Mouse (Mus musculus): Measurements from ENCODE around the gene Chrna1.

The Chrna1 gene

DNA sequence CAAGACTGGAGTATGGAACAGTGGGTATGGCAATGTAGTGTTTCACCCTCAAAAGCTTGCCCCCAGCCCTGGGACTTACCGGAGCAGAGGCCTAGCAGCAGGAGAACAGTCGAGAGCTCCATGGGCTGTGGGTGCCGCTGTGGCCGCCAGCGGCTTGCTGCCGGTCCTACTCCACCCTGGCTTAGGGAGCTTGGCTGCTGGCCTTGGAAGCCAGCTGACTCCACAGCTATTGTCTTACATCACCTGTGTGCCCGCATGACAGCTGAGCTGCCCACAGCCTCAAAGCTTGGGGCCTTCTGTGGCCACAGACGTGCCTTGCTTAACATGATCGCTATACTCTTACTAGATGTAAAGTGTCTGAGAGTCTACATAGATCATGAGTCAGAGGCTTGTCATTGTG, at the start of gene Chrna1:
TSS of gene Chrna1 (minus strand) at position 173 of the 400 bp plus-strand sequence.
- no peak for DNase-seq (ENCODE audit: low read depth, low spot score)

DNA sequence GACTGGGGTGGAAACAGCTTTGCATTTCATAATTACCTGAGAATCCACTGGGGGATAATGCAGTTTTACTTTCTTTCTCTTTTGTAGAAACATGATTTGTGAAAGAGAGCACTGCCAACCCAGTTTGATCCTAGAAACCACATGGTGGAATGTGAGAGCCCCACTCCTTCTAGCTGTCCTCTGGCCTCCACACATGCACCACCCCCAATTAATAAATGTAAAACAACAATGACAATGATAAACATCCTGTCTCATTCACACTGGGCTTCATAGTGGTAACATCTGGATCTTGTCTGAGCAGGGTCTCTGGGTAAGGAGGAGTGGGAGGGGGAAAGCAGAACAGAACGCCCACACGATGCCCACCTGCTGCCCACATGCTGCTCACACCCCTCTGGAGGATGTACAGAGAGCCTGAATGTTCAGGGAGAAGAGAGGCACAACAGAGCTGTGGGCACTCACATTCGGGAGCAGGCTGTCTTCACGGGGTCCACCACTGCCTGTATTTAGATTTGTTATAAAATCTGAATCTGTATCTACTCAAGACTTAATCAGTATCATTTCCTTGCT, 38.4 kb upstream of the Chrna1 start:
- peak; percentile 18 for DNase-seq (ENCODE audit: low read depth, low spot score)

DNA sequence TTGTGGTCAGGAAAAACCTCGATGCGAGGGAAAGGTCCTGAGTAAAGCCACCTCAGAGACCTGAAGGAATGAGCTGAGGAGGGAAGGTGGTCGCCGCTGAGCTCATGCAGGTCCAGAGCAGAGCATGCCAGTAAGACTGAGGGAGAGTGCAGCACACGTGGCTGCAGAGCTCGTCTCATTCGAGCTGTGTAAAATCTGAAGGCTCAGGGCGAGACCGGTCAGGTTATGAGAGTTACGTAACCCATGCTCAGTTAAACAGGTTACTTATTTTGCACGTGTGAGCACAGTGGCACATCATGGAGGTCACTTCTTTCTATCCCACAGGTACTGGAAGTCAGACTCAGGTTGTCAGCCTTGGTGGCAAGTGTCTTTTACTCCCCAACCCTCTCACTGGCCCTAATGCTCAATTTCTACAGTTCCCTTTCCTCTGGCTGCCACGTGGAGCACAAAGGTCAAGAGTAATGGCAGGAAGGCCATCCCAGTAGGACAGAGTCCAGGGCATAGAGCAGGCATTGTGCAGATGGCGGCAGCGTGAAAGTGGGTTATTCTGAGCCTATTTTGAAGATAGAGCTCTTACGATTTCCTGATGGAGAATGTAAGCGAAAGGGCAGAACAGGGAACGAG, 36.4 kb upstream of the Chrna1 start:
- DNase-seq (ENCODE audit: low read depth, low spot score) = no peak

DNA sequence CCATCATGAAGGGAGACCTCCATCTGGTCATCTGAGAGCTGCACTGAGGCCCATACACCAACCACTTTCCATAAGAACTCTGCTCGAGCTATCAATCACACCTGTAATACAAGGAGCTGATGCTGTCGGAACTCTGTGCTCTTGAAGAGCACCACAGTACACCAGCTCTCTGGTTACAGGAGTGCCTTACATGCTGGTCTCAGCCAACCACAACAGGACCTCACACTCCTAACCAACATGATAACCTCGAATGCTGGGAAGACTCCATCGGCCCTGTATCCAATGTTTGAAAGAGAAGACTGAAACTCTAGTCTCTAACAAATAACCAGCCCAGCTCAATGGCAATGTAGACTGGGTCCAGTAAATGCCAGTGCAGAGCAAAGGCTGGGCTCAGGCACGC, 35.3 kb upstream of the Chrna1 start:
- no peak for DNase-seq (ENCODE audit: low read depth, low spot score)

DNA sequence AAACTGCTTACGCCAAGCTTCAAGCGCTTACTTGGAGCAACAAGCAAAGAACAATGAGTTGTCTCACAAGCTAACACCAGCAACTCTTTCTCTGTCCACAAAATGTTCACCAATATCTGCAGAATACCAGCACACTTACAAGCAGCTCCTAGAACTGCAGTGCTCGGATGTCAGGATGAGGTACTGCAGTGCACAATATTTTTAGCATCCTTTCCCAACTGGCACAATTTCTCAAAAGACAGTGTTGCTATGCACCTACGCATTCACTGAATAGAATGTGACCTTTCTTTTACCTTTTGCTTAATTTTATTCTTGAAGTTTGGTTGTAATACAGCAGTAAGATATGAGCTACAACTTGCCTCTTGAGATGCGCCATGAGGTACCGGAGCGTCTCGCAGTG, 34.2 kb upstream of the Chrna1 start:
- DNase-seq (ENCODE audit: low read depth, low spot score) = no peak

DNA sequence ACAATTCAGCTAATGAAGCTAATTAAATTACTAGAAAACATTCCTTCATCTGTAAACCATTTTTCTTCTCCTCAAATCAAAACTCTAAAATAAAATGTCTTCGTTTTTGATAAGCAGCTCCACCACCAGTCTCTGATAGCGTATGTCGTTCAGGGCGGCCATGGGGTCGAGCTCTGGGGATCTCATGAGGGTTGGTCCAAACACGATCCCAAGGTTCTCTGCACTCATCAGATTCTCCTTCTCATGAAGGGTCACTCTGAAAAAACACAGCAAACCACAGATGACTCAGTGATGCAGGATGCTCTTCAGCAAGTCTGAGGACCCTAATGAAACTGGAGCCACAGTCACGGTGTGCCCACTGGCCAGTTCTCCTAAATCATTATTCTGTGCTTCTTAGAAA, 32.8 kb upstream of the Chrna1 start:
- no peak for DNase-seq (ENCODE audit: low read depth, low spot score)

DNA sequence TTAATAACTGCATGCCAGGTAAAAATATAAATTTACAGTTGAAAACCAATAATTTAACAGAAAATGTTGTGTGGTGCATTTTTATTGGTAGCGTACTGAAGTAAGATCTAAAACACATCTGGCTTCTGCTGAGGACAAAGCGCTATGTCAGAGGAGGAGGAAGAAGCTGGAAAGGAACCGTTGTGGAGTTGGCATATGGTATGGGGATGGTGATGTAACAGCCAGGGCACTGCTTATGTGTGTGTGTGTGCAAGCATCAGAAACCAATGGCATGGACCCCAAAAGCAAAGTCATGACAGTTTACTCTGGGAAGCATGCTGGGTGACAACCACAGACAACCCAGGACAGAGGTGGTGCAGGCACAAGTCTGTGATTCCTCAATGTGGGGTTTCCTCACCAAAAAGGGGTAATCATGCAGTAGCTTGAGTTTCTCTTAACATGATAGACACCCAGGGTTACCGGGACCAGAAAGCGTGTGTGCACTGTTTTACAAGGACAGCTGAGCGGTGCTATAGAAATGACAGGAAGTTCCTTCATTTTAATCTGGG, 32.3 kb upstream of the Chrna1 start:
- no peak for DNase-seq (ENCODE audit: low read depth, low spot score)

DNA sequence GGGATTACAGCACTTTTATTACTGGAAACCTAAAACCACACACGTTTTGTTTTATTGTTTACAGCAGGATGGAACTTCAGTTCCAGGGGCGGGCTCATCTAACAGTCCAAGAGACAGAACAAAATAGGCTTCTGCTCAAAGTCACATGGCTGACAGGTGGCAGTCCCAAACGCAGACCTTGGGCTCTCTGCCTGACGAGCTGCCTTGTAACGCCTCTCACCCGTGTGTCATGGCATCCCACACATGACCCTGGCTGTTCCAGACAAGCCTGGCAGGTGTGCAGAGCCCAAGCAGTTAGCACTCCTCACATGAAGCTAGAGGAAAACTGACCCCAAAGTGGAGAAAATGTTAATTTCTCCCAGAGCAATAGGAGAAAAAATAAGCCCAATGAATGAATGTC, 31.7 kb upstream of the Chrna1 start:
- no peak for DNase-seq (ENCODE audit: low read depth, low spot score)

DNA sequence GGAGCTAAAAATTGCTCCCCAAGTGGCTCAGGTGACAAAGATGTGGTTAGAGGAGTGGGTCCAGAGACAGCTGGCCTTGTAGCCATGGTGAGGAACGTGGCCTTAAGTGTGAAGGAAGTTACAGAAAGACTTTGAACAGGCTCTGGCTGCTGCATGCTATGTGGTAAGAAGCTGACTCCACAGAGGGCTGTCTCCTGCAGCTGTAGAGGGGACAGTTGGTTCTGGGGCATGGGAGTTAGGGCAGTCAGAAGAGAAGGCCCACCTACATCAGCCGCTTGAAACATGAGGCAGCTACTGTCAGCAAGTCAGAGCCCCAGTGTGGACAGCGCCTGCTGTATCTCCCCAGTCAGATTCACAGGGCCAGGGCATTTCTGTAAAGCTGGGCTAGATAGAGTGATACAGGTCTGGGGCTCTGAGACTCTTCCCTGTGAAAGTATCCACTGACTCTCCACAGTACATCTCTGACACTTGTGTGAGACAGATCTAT, 29.6 kb upstream of the Chrna1 start:
- DNase-seq (ENCODE audit: low read depth, low spot score) = no peak

DNA sequence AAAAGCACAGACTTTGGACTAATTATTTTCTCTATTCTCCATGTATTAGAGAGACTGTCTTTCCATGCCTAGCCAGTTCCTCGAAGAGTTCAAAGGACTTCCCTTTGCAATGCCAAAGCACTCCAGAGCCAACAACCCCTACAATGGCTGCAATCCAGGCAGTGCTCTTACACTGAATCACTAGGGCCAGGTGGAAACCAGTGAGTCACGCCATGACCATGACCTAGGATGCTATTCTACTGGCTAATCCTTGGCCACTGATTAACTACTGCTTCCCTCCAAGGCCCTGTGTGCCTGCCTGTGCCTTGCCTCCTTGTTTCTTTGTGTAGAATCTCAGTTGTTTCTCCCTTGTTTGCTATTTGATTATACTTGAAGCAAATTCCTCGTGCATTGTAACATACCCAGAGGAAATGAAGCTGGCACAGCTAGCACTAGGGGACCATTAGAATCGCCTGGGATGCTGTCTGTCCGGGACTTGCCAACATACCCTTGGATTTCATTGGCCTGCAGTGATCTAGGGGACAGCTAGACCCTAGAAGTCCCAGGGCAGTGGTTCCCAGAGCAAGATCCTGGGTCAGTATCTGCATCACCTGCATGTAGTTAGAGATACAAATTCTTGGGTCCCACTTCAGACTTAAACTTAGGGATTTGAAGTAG, 29.1 kb upstream of the Chrna1 start:
- DNase-seq (ENCODE audit: low read depth, low spot score) = no peak

DNA sequence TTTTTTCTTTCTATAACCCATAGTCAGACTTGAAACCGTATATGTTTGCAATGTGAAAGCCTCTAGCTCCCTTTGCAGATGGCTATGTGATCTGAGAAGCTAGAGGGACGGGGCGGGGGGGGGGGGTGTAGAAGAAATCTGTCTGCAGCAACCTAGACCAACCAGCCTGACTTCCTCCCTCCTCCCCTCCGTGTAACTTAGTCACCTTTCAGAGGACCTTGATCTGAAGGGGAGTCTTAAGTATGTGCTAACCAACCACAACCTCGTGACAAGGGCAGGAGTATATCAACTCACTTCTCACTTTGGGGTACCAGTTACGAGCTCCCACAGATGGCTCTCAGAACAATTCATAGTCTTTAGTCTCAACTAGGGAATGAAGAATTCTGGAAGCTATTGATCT, 28.3 kb upstream of the Chrna1 start:
- no peak for DNase-seq (ENCODE audit: low read depth, low spot score)

DNA sequence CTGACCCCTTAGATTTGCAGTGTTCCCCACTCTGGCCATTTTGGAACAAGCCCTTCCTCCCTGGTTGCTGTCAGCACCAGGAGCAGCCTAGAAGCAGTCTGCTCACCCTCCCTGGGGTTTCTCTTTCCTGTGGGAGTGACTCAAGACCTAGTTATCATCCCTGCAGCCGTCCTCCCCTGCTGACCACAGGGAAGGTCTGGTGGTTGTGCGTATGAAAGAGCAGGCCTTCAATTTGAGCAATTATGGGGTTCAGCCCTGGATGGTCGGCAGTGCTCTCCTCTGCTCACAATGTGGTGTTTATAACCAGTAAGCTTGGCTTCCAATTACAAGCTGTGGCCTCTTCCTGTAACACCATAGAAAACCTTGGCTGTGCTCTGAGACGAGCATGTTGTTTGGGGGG, 27.5 kb upstream of the Chrna1 start:
- no peak for DNase-seq (ENCODE audit: low read depth, low spot score)

DNA sequence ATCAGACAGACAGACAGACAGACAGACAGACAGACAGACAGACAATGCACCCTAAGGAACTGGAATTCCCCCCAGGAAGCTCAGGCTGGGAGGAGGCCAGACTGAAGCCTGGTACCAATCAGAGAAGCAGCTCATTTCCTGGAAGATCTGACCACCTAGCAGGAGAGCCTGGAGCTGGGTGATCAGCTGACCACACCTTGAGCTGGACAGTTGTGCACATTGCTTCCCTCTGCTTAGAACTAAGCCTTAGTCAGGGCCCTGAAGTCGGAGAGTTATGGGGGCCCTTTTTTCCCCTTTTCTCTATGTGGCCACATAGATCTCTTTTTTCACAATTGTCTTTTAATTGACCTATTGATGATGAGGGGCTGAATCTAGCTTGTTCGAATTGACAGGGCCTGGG, 27.0 kb upstream of the Chrna1 start:
- DNase-seq (ENCODE audit: low read depth, low spot score) = no peak

DNA sequence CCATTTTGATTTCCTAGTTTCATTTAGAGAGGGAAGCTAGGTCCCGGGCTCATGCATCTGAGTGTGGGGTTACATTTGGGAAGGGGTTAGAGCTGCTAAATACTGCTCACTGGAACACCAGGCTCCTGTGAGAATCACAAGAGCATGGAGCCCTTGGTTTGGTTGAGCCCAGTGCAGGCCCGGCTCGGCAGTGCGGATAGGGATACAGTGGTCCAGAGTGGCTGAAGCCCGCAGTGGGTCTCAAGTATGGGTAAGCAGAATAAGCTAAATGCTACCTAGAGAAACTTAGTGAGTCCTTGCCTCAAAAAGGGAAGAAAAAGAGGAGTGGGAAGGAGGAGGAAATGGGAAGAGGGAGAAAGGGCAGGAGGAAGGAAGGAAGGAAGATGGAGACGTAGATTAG, 26.5 kb upstream of the Chrna1 start:
- DNase-seq (ENCODE audit: low read depth, low spot score) = no peak

DNA sequence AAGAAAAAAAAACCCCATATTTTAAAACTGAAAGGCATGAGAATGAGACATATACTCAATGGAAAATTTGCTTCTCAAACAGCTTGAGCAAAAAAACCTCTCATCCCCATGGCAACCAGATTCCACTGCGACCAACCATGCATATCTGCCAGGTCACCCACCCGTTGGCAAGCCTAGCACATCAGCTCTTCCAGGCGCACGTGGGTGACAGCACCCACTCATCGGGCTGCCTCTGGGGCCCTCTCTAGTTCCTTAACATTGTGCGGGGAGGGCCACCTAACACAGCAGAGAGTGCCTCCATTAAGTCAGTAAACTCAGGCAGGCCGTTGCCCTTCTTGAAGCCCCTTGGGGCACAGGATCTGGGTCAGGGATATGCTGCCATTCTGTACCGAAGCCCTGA, 24.9 kb upstream of the Chrna1 start:
- no peak for DNase-seq (ENCODE audit: low read depth, low spot score)

DNA sequence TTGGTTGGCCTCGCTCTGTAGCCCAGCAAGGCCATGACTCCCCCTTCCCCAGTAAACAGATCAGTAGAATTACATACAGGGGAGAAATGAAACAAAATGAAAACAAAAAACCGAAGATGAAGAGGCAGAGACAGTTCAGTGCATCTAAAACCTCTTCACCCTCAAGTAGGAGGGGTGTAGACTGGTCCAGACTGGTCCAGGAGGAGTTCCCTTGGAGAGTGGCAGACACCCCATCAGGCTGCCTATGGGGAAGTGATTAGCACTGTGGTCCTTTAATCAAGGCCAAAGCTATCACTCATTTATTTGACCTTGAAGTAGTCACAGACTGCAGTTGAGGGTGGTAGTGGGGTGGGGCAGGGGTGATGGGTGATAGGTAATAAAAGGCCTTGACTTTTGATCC, 24.4 kb upstream of the Chrna1 start:
- DNase-seq (ENCODE audit: low read depth, low spot score) = no peak

DNA sequence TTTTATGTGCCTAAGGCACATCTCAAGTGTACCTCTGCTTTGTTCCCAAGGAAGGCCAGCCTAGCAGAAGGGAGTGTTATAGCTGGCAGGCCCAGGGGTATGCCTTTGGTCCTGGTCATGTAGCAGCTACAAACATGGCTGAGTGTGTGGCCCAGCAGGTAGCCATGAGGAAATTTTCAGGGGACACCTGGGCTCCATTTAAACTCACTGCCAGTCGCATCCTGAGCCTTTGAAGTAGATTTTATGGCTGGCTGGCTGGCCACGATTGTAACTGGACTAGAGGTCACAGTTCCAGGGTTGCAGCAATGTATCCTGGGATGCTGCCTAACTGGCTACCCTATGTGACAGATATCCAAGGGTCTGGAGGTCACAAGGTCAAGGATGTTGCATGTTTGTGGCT, 20.5 kb upstream of the Chrna1 start:
- DNase-seq (ENCODE audit: low read depth, low spot score) = no peak

DNA sequence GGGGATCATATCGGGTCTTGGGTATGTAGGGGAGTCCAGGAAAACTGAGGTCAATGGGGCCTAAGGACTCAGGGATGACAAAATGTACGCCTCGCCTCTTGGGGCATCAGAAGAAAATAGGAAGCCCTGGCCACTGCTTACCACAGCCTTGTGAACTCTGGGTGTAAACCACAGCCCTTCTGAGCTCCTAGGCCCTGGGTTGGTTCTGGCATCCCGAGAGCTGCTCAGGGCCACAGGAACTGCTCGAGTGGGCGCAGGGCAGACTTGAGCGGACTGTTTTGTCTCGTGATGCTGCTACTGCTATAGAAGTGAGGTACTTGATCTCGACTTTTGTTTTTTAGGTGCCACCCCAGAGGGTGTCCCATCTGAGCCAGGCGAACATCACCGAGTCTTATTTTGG, 17.6 kb upstream of the Chrna1 start:
- DNase-seq (ENCODE audit: low read depth, low spot score) = no peak

DNA sequence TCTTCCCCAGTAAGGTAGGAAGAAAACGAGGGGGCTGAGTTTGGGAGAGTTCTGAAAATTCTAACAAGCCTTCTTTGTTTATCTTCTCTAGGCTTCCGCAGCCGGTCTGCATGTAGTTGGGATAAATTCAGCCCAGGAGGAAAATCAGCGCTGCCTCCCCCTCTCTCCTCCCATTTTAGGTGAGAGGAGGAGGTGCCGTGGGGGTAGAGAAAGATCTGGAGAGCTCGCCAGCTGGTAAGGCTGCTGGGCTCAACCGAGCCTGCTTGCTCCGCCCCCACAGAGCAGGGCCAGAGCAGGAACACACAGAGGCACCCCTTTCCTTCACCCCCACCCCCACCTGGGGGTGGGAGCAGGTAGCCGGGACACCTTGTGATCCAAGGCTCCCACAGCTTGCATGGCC, 16.6 kb upstream of the Chrna1 start:
- DNase-seq (ENCODE audit: low read depth, low spot score) = no peak

DNA sequence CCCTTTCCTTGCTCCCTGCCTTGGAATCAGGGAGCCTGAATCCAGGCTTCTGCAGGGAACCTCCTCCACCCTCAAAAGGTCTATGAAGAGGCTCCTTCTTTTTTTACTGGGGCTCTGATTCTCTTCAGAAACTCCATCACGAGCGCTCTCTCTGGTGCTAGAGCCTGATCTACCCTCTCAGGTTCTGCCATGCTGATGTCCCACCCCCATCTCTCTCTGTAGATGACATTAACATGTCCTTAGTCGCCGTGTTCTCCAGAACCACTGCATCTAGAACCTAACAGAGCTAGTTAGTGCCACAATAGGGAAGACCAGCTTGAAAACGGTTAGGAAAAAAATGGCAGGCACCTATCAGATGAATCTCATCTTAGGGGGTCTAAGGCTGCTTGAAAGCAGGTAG, 16.2 kb upstream of the Chrna1 start:
- no peak for DNase-seq (ENCODE audit: low read depth, low spot score)

DNA sequence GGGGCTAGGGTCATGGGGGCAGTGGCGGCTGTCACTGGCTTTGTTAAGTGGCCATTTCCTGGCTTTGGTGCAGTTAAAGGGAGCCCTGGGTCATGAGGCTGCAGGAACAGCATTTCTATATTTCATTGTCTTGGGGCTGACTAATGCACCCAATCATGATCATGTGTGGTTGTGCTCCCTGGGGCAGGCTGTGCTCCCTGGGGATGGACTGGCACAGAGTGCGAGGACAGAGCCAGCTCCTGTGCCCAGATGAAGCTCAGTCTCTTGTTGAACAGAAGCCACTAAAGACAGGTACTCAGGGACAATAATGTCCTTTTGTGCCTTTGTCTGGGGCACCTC, 12.9 kb upstream of the Chrna1 start:
- DNase-seq (ENCODE audit: low read depth, low spot score) = no peak

DNA sequence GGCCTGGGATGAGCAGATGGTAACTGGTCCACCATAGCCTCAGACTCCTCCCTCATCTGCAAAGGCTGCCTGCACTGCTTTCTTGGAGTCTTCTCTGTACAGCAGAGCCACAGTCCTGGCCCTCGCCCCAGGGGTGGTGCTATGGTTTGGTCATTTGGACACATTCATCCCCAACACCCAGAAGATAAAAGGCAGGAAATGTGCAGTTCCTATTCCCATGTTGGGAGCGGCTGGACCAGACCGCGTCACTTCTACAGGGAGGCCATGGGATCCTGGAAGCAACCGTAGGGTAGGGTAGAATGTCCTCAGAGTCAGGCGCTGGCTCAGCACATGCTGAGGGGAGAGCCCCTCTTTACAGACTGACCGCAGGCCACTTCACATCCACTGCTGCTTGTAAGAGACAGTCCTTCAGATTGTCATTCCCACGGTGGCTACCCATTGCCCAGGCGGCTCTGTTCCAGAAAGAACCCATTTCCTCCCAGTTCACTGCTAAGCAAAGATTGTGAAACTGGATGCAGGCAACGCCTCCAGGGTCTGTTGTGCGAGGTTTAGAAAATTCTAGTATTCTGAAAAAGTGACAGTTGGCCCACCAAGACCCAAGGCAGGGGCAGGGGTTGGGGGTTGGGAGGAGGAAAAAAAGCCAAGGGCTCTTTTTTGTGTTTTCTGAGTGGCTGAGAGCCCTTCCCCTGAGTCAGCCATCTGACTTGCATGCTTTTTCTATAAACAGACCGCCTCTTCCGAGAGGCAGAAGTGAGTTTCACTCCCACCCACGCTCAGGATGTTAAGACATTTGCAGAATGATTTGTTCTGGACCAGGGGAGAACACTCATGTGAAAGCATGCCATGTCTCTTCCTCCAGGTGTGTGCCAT, 12.3 kb upstream of the Chrna1 start:
- DNase-seq (ENCODE audit: low read depth, low spot score) = no peak
